Mouse (Mus musculus): ENCODE data around the gene Blmh.

Blmh gene

DNA sequence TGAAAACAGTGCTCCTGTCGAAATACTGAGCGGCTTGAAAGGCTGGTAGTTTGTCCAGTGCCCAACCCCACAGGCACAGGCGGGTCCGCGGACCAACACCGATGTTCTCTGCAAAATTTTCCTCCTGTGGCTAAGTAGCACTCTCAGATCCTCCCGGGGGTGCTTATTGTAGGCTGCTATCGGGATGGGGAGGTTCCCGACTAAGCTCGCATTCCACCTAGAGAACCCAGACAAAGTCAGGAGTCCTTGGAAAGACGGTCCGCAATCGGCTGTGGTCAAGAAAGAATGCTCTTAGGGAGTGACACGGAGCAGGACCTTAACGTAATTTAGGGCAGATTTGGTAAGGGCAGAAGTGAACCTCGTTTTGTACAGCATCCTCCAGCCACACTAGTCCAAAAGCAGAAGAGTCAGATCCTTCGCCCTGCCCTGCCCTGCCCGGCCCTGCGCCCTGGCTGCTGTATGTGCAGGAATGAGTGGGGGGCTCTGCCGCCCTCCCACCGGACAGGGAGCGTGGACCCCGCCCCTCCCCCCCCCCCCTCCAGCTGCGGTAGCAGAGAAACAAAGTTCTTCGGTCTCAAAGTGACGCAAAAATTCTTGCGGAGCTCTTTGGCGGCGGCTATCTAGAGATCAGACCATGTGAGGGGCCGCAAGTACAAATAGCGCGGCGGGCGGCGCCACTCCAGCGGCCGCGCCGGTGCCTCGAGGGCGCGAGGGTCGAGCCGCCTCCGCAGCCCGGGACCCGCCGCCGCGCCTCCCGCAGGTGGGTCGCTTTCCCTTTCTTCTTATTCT, 73.5 kb downstream of the Blmh start, which contains the start of gene Slc6a4:
TSS of gene Slc6a4 (plus strand) at position 688 of the 789 bp plus-strand sequence.
- no peak for DNase-seq (ENCODE audit: low read depth, low spot score)

DNA sequence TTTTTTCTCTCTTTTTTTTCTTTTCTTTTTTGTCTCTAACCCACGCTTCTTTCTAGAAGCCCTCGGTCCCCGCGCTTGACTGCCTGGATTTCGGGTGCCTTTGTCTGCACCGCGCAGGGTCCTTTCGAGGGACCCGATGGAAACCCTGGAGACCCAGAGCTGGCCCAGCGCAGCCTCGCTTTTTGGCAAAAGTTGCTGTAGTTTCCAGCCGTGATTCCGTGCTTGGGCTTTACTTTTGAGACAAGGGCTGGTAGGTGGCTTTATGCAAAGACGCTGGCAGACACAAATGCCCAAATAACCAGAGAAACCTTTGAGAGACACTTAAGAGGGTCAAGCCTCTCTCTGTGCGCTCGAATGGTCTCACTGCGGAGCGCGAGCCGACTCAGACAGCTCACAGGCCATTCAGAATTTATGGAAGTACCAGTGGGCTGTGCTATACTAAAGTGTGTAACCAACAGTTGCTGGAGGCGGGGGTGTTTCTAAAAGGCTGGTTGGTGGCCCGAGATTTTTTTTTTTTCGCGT, 74.2 kb downstream of the Blmh start:
- DNase-seq (ENCODE audit: low read depth, low spot score): no peak

DNA sequence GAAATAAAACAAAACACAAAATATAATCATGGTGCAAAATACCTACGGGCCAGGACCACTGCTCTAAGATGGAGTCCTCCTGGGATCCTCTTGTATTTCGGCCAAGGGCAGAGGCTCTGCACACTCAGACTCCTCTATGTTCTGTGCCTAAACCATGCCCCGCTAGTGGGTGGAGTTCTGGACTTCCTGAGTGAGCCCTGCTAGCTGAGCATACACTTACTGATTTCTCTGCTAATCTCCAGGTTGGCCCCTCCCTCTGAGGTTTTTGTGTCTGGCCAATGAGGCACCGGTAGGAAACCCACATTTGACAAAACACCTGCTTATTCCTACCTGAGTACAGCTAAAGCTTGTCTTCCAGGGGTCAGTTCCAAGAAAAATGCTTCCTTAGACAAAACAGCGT, 76.1 kb downstream of the Blmh start:
- no peak for DNase-seq (ENCODE audit: low read depth, low spot score)

DNA sequence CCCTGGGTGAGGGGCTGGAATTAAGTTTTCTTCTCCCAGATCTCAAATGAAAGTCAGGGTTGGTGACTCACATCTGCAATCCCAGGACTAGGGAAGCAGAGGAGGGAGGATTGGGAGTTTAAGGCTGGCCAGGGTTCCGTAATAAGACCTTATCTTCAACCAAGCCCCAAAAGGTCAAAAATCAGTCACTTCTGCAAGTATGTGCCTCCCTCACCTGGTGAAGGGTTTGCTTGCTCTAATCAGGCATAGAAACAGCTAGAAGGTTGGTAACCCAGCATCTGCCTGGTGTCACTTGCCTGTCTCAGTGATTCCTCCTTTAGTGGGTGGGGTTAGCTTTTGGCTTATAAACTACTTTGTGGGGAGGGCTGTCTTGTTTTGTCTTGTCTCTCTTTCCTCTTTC, 77.8 kb downstream of the Blmh start:
- no peak for DNase-seq (ENCODE audit: low read depth, low spot score)

GRCm38 (mm10) chr11:77005881-77006280, 81.3 kb downstream of the Blmh start:
- DNase-seq (ENCODE audit: low read depth, low spot score): no peak

GRCm38 (mm10) chr11:77006616-77007015, 82.0 kb downstream of the Blmh start:
- no peak for DNase-seq (ENCODE audit: low read depth, low spot score)

GRCm38 (mm10) chr11:77009069-77010025, 84.7 kb downstream of the Blmh start:
- no peak for DNase-seq (ENCODE audit: low read depth, low spot score)

- no peak for DNase-seq (ENCODE audit: low read depth, low spot score)
These were observed 86.3 kb downstream of the Blmh start for GRCm38 (mm10) chr11:77010762-77011475.

DNA sequence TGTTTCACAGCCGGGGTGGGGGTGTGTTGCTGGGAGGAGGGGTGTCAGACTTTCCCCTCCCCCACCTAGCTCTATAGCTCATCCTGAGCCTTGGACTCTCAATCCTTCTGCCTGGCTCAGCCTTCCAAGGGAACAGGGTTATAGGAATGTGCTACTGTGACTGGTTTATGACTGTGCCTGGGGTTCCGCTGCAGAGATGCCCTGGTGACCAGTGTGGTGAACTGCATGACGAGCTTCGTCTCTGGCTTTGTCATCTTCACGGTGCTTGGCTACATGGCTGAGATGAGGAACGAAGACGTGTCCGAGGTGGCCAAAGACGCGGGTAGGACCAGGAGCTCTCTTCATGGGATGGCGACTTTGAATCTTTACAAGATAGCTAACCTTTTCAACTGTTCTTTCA, 93.4 kb downstream of the Blmh start:
- DNase-seq (ENCODE audit: low read depth, low spot score): no peak

- DNase-seq (ENCODE audit: low read depth, low spot score): no peak
These were observed 94.9 kb downstream of the Blmh start for GRCm38 (mm10) chr11:77019539-77019938.

DNA sequence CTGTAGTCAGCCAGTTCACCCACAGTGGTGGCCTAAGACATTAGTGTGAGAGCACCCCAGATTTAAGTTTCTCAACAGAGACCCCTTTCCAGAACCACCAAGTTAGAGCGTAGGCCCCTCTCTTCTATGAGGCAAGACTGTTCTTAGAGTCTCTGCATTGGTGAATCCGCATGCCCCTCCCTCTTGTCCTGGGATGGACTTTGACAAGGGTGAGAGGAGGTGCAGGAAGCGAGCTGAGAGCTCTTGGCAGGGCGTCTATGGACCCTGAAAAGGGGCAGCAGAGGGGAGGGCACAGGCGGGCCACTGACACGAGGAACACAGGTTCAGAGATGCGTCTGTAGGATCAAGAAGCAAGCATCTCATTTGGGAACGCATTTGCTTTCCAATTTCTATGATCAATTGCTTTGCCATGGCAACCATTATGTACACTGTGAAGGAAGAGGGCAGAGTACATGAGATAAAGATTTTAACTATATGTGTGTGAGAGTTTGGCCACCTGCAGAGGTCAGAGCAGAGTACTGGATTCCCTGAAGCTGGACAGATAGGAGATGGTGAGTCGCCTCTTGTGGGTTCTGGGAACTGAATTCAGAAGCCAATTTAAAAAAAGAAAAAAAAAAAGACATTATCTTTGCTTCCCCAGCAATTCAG, 97.3 kb downstream of the Blmh start:
- DNase-seq (ENCODE audit: low read depth, low spot score): no peak

- no peak for DNase-seq (ENCODE audit: low read depth, low spot score)
These were observed 102.0 kb downstream of the Blmh start for GRCm38 (mm10) chr11:77026559-77026958.

- DNase-seq (ENCODE audit: low read depth, low spot score): no peak
These were observed 103.5 kb downstream of the Blmh start for GRCm38 (mm10) chr11:77028157-77028556.

DNA sequence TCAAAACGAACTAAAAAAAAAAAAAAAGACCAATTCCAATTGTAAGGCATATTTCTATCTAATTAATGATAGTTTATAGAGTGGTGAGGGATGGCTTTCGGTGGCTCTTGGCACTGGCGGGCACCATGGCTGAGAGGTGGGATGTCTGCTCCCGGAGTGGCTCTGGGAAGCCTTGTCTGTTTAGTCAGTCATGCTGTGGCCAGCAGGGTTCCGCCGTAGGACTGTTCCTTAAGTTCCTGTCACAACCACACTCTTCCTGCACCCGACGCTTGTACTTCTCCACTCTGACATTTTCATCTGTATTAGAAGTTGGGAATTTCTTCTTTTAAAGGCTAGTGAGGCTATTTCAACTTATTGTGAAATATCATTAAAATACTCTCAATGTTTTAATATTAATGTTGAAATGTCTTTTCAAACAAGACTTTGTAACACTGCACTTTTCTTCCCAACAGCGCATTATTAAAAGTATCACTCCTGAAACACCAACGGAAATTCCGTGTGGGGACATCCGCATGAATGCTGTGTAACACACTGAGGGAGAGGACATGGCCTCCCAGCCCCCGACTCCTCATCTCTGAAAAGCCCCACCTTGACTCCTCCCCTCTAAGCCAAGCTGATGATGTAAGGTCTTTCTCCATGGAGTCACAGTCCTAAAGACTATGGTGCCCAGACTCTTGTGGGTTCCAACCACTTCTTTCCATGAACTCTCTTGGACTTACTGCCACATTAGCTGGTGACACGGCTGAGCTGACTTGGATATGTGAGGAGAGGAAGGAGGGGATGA, 106.7 kb downstream of the Blmh start:
- DNase-seq (ENCODE audit: low read depth, low spot score): no peak
